Mouse (Mus musculus): Measurements from ENCODE around the gene Oxgr1. TPM values are rescaled to one million over a fixed set of nuclear protein-coding genes. Genes with fewer than 3 reads are reported as not detected.

Gene Oxgr1
- polyA plus RNA-seq, 1 experiment = 0.40 TPM

DNA sequence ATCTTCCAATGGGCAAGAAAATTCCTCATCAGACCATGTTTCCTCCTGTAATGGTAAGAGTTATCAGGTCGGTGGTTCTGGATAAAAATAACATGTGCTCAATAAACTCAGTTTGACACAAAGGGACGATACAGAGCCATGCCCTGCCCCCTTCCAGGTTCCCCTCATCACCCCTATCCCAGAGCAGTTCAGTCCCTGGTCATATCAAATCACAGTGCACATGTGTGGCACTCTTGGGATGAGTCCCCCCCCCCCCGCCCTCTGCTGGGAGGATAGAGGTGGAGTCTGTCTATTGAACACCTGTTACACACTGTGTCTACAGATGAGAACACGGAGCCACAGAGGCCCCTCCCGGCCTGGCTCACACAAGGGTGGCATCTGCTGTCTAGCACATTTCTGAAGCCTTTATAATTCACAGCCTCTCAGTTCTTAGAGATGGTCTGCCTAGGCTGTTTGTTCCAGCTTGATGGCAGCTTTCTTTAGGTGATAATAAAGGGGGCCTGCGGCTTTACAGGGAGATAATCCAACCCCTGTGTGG is 61.5 kb downstream of the Oxgr1 start:
- no peak for DNase-seq (ENCODE audit: low spot score)

Other genes with a start within 250 kb of the Oxgr1 start
- gene Mbnl2, start 233.2 kb upstream of the Oxgr1 start, polyA plus RNA-seq (2012; rRNA removed) = 161 and 178 TPM in 2 replicates

All from urinary bladder, adult 2 months (tissue).